Mouse (Mus musculus): Measurements from ENCODE around the gene F2. TPM values are rescaled to one million over a fixed set of nuclear protein-coding genes. Genes with fewer than 3 reads are reported as not detected.

F2 gene
- total RNA-seq, 2 experiments from 2014 or later, result 0.54 to 4.2 TPM

DNA sequence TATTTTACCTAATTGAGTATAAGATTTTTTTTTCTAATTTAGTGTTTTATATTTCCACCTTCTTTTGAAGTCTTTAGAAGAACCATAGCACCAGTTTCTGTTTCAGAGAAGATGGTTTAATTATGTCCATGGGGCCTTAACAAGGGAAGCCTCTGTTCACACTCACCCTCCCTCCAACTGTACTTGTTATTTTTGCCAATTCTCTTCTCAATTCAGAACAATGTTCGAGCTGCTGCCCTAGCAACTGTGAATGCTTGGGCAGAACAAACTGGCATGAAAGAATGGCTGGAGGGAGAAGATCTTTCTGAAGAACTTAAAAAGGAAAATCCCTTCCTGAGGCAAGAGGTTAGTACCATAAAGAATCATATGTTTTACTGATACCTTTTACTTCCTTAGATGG is 55.3 kb downstream of the F2 start:
- DNase-seq (ENCODE audit: low spot score in 2 of 2), result no peak

Other genes with a start within 250 kb of the F2 start
- gene 1110051M20Rik, start 191.7 kb downstream of the F2 start, total RNA-seq (2021), result 10 to 100 TPM; 13.8 to 18.2 TPM
- gene Lrp4, start 178.9 kb downstream of the F2 start, total RNA-seq (2021), result 10 to 100 TPM; 33.8 to 34.7 TPM
- gene Ckap5, start 109.7 kb downstream of the F2 start, total RNA-seq (2021), result 10 to 100 TPM; 61.6 to 63.3 TPM
- gene Zfp408, start 13.4 kb upstream of the F2 start, total RNA-seq (2021), result 10 to 100 TPM; 10.1 to 16.5 TPM
- gene Arhgap1, start 13.4 kb upstream of the F2 start, total RNA-seq (2021), result 10 to 100 TPM; 46.6 to 49.3 TPM
- 10 to 100 TPM; 24.1 to 25.5 TPM for gene Atg13, start 74.2 kb upstream of the F2 start, total RNA-seq (2021)
- gene Harbi1, start 74.4 kb upstream of the F2 start, total RNA-seq (2021), result 1 to 10 TPM; 5.0 to 7.1 TPM
- 10 to 100 TPM; 23.4 to 26.6 TPM for gene Ambra1, start 93.7 kb upstream of the F2 start, total RNA-seq (2021)

Measured in gastrocnemius, postnatal 4 days (tissue).